Mouse (Mus musculus) NIH3T3 (cell line): ENCODE results near the gene Vmp1.

Source experiments
- DNase-seq: peaks from one replicate; pipeline ENCODE4 v3.0.0-alpha.2; 2012; ENCODE audit warnings: low read depth

The Vmp1 gene

DNA sequence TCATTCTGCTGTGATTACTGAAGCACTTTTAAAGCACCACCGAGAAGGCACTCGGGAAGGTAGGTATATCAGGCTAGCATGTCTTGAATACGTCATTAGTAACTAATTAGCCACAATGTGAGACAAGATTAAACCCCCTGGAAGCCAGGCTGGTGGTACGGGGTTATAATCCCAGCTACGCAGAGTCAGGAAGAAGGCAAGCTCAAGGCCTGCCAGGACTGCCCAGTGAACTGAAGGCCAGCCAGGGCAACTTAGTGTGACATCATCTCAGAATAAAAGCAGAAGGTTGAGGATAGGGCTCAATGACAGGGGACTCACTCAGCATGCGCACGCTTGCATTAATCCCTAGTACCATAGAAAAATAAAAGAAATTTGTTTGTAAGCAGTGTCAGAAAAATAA is 53.7 kb downstream of the Vmp1 start:
- DNase-seq = no peak

DNA sequence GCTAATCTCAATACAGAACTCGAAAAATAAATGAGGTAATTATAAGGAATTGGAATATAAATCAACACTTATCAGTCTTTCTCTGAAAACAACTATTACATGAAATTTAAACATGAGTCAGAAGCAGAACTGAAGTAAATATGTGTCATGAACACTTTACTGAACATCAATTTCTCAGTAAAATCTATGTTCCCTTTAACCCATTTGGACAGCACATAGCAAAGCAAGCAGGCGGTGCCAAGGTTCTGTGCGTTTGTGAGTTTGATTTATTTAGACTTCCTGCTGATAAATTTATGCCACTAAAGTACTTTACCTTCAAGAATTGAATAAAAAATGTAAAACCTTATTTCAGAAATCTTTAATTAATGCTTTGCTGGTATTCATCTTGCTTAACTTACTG is 54.2 kb downstream of the Vmp1 start:
- DNase-seq = peak; percentile 89

DNA sequence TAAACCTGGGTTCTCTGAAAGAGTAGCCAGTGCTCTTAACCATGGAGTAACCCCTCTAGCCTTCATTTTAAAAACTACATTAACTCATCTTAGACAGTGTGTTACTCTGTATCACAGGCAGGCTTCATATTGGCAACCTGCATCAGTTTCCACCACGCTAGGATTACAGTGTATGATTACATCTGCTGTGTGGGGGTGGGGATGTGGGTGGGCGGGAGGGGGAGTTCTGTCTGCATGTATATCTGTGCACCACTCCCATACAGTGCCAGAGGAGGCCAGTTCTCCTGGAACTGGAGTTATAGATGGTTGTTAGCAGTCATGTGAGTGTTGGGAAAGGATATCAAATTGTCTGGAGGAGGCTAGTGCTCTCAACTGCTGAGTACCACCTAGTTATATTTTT is 55.2 kb downstream of the Vmp1 start:
- DNase-seq = peak; percentile 34

DNA sequence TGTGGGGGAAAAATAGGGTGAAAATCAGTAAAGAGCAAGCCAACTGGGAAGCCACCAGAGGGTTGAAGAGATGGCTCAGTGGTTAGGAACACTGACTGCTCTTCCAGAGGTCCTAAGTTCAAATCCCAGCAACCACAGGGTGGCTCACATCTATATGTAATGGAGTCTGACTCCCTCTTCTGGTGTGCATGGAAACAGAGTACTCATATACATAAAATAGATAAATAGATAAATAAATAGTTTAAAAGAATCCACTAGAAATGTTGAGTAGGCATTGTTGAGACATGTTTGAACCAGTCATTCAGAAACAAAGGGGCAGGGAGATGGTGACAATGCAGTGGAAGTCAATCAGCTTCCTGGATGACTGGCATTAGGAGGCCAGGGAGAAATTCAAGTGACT is 56.0 kb downstream of the Vmp1 start:
- DNase-seq = peak; percentile 22

DNA sequence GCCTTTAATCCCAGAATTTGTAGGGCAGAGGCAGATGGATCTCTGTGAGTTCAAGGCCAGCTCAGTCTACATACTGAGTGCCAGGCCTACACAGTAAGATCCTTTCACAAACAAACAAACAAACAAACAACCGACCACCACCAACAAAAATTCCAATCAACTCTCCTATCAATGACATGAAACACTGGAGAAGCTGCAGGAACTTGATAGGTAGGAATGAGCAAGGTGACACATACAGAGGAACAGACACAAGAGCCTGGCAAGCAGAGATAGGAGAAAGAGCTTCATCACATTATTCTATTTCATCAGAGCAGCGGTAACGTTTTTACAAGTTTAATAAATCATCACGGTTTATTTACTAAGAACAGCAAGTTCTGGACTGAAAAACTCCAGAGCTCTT is 56.9 kb downstream of the Vmp1 start:
- DNase-seq = no peak

DNA sequence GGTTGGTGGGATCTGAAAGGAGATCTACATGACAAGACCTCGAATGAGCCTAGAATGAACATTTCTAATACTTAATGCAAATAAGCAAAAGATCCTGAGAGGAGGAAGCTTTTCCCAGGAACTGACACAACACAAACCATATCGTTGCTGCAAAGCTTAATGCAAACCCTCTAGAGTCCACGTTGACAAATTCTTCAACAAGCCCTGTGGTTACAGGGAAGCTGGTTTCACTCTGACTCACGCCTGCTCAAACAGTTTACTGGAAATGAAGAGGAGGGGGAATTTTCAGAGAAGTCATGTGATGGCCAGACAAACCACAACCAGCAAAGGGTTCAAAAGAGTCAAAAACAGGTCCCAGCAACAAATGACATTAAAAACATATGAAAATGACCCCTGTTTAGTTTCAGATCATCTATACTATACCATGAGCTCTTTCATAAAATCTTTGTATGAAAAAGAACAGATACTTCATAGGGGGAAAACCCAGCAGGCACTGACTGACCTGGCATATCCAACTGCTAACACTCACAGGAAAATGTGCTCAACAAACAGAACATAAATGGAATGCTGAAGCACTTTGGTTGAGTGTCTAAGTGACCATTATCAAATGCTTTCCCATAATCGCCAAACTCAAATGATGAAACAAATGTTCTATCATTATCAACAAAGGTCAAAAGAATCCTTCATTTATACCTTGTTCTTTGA is 59.2 kb downstream of the Vmp1 start:
- peak; percentile 81 for DNase-seq

DNA sequence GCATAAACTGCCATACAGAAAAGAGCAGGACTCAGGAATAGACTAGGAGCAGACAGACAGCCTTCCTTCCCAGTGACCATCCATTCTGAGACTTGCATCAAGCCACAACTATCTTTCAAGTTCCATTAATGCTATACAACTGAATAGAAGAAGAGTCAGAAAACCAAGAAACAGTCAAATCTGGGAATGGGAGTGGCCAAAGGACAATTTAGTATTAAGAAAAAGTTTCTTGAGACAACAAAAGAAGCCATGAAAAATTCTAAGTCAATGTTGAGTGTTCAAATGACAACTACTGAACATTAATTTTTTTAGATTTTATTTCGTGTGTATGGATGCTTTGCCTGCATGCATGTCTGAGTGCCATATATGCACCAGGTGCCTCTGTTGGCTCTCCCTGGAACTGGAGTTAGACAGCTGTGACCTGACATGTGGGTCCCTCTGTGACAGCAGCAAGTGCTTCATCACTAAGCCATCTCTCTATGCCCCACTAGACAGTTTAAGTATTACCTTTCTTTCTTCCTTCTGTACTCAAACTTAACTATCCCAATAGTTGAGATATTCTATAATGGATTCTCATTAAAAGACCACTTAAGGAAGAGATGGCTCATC is 60.1 kb downstream of the Vmp1 start:
- no peak for DNase-seq

DNA sequence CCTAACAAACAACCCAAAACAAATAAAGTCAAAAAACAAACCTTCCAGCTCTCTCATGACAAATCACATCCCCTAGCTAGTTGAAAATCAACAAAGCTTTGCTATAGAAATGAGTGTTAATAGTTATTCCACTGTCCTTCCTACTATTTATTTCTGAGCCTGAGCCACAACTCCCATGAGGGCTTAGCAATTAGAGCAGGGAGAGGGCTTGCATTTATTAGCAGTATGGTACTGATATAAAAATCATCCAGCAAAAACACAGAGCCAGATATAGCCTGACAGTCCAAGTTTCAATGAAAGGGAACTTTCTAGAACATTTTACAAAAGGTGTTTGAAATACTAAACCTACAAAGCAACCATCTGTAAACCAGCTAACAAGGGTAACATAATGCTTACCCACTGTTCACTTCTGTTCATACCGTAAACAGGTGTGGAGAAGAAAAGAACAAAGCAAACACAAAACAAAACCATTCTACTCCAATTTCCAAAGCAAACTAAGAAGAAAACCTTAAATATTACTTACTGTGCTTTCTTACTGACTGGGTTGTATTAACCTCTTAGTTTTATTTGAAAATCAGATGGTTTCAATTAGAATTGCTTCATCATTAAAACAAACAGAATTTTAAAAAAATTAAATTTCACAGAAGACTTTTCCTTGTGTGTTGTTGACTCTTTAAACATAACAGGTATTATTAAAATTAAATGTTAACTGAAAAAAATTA is 61.3 kb downstream of the Vmp1 start:
- DNase-seq = no peak

DNA sequence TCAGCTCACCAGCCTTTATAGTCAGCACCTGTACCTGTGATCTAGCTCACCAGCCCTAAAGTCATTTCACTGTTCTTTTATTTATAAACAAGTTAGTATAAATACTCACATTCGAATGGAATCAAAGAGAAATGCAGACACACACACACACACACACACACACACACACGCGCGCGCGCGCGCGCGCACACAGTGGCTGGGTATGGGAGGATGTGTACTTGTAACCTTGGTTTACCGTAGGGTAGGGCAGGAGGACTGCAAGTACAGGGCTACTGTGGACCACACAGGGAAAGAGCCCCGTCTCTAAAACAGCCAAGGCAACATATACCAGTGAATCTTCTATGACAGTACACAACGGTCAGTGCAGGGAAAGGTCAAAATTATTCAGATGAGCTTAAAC is 62.5 kb downstream of the Vmp1 start:
- DNase-seq = no peak

DNA sequence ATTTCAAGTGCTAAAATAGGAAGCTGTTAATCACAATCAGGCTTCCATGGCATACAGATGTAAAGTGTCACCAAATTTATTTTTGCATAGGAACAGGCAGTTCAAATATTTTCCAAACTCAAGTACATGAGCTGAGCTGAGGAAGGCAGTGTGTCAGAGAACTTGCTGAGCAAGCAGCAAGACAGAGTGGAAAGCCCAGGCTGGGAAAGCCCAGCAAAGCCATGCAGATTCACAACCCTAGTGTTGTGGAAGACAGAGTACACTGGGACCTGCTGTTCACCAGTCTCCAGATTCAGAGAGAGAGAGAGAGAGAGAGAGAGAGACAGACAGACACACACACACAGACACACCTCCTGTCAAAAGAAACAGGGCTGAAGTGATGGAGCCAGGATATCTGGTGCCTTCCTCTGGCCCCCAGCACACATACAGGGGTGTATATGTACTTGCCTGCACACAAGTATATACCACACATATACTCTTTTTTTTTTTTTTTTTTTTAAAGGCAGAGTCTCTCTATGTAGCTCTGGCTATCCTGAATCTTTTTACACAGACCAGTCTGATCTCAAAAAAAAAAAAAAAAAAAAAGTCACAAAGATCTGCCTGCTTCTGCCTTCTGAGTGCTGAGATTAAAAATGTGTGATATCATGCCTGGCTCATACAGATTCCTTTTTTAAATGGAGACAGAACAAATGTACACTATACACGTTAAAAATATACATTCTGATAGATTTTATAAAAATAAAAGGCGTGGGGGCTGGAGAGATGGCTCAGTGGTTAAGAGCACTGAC is 64.9 kb downstream of the Vmp1 start:
- DNase-seq = no peak

DNA sequence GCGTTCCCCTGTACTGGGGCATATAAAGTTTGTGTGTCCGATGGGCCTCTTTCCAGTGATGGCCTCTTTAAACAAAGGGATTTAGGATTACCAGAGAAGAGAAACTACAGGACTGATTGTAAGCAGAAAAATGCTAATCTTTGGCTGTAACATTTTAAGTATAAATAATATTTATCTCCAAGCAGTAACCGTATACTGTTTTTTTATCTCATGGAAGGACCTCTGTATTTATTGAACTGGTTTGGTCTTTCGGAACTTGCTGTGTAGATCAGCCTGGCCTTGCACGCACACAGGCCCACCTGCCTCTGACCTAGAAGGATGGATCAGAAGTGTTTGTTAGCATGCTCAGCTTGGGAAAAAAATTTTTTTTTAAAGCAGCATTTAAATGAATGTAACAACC is 69.0 kb downstream of the Vmp1 start:
- DNase-seq = no peak

DNA sequence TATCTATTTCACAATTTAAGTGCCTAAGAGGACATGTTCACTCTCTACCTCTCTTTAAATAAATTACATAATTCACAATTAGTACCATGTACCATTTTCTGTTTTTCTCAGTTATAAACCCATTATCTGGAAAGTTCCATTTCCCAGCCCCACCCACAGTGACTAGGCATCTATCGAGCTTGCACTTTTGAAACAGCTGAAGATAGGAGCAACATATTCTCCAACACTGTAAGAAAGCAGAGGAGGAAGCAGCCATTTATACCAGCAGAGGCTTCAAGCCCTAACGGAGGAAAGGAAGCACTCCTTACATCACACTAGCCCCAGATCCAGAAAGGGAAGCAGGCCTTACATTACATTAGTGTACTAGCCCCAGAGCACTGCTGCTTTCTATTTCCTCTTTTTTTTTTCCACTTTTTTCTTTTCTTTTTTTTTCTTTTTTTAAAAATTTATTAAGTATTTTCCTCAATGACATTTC is 69.5 kb downstream of the Vmp1 start:
- DNase-seq = peak; percentile 52

DNA sequence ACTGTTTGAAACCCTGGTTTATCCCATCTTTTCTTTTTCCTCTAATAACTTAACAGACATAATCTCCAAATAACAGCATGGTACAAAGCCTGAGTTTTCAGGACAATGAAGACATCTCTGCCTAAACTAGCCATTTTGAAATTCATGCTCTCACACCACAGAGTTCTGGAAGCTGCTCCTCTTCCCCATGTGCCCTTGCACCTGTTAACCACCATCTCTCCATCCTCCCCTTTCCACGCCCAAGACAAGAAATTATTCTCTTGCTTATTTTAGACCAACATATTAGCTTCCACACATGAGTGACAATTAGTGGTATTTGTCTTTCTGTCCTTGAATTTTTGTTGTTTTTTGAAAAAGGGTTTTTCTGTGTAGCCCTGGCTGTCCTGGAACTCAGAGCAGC is 71.6 kb downstream of the Vmp1 start:
- no peak for DNase-seq

DNA sequence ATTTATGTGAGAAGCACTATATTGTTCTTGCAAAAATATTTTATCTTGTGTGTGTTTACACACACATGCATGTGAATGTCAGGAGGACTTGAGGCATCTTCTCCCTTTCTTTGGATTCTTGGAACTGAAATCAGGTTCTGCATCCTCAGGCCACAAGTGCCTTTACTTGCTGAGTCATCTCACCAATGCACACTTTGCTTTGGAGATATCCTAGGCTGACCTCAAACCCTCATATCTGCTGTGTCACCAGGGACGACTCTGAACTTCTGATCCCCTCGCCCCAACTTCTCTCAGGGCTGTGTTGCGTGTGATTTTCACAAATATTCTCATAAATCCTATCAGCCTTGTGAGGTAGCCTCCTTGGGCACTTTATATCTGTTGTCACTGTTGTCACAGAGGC is 73.4 kb downstream of the Vmp1 start:
- no peak for DNase-seq

DNA sequence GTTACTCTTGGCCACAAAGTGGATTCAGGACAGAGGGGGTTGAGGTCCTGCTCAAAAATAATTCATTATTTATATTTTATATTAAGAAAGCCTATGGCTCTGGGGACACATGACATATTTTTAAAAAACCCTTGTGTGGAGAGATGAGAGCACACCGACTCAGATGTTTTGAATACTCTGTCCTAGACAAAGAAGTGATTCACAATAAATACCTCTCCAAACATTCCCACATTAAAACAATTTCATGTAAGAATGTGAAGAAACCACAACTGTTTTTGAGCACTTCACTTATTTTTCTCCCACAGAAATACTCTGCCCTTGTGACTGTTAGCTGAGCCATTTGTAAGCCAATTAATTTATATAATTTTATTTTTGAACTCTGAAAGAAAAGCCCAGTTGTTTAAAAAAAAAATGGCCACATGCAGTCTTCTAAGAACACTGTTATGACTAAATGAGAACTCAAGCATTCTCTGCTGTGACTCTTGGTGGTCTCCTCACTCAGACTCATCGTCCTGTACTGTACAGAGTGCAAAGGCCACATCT is 75.8 kb downstream of the Vmp1 start:
- peak; percentile 28 for DNase-seq

DNA sequence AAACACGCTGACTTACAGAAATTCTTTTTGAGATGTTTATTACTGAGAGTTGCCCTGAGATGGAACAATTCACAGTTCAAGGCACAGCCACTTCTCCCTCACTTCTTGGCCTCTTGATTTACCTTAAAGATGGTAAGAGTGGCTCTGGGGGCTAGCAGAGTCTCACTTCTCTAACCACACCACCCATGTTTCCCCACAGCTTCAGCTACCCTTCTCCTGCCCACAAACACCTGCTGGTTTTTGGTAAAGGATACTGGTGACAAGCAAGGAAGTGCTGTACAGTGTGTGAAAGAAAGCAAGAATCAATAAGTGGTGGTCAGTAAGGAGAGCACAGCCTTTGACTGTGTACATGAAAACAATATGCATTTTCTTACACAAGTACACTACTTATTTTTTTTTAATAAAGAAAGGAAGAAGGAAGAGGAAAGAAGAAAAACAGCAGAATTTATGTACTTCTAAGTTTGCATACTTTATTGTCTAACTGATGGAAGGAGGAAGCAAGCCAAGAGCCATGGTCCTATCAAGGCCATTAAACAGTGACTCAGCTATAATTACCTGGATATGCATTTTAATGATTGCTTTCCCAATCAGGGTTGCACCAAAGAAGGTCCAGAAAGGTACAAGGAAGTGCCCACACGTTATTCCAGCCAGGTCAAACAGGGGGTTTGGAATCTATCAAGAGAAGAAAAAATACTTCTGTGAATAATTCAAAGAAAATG is 76.9 kb downstream of the Vmp1 start:
- no peak for DNase-seq

DNA sequence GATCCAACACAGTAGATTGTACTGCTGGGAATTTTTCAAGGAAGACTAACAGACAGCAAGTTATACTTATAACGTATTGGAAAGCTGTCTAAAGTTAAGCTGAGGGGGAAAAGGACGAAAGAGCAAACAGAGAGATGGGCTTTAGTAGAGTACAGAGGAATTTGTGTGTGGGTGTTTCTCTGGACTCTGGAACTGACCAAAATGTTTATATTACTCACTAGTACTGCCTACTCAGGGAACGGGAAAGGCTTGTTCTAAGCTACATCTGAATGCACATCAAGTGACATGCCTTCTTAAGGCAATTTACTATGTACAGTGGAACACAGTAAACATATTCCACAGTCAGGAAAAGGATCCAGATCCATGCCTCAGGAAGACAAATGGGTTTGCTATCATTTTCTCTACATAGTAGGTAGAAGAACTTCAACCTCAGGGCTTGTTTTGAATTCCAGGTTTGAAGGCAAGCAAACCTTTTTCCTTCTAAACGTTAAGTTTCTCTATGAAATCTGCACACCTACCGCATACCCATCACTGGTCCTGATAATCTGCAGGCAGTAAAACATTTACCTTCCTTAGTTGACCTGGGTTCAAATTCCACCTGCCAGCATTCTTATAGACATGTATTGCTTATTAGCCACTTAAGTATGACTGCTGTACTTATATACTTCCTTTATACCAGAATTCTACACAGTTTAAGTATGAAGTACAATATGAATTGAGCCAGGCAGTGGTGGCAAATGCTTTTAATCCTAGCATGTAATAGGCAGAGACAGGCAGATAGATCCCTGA is 78.7 kb downstream of the Vmp1 start:
- DNase-seq = peak; percentile 63

DNA sequence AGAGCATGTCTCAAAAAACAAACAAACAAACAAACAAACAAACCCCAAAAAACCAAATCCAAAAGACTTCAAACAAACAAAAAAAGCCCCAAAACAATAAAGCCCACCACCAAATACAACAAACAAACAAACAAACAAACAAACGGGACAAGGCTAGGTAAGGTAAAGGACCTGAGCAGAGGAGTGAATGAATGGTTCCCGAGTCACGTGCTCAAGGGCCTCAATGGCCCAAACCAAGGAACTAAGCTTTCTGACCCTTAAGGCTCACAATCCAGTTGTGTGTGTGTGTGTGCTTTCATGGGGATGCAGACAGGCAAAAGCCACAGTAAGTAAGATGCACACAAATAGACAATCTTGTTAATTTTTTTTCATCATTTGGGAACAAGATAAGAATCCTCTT is 79.3 kb downstream of the Vmp1 start:
- DNase-seq = no peak

DNA sequence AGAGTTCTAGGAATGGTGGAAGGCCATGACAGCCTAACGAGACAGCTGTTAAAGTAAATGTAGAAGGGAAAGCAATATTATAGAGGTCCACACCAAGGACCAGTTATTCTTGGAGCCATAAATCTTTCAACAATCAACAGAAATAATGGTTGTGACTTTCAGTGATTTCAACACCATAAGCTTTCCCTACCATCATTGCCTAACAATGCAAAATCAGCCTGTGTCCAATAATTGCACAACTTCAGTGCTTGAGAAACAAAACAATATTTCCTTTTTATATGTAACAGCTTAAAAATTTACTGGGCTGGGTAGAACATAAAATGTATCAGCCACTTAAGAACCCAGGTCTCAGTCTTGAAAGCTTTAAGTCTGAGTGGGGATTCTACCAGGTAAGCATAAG is 79.9 kb downstream of the Vmp1 start:
- peak; percentile 81 for DNase-seq

DNA sequence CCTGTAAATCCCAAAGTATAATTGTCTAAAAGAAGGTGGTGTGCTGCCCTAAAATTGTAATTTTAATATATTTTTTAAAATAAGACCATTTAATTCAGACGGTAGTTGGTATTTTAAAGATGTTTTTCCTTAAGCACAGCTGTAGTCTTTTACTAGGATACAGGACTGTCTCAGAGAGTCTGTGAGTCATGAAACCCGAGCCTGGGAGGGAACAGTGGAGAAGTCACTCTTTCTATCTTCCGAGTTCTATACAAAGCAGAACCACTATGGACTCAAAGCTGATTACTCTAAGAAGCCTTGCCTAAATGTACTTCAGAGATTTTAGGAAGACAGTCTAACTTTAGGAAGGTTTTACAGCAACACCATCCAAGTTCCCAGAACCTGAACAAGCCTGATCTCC is 81.5 kb downstream of the Vmp1 start:
- peak; percentile 77 for DNase-seq

DNA sequence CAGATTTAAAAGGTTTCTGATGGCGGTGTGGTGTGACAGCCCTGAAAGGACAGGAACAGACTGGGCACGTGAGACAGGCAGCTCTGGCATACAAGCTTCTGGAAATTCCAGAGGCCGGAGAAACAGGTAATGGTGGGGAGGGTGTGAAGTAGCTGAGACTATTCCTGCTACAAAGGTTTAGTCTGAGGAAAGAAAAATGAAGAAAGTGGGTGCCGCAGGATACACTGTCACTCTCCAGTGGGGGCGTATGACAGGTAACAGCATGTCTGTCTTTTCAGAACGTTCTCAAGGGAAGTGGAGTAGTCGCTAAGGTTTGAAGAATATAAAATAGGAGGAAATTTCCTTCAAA is 83.5 kb downstream of the Vmp1 start:
- DNase-seq = no peak
